Mouse (Mus musculus) midbrain, postnatal 0 days (tissue): Measurements from ENCODE around the gene Lrch1. TPM values are rescaled to one million over a fixed set of nuclear protein-coding genes. Genes with fewer than 3 reads are reported as not detected.
A peak's percentile ranks its signal among the peaks of the same experiment; 100 is the strongest.

Experiments
- ATAC-seq: fragments of 200-750 bp; cut with Nextera tagmentation; 2 replicates; pipeline ENCODE4 v1.8.0; 2017; ENCODE audit warnings: moderate number of reproducible peaks, mild to moderate bottlenecking, moderate TSS enrichment, moderate library complexity; ENCODE audit not compliant: low FRiP score
- DNase-seq: peaks from one replicate; pipeline ENCODE4 v3.0.0-alpha.2; 2015; ENCODE audit warnings: low spot score
- H3K27ac ChIP-seq: fragments of 300-500 bp; sonication (generic); 2 replicates; pipeline ENCODE4 v1.5.1; 2014; ENCODE audit warnings: low read depth, mild to moderate bottlenecking, low read length, mixed read lengths
- H3K27me3 ChIP-seq: fragments of 300-500 bp; sonication (generic); 2 replicates; pipeline ENCODE4 v1.6.1; 2014; ENCODE audit warnings: low read length, control low read depth, mixed read lengths; ENCODE audit not compliant: insufficient read depth
- H3K36me3 ChIP-seq: fragments of 300-500 bp; sonication (generic); 2 replicates; pipeline ENCODE4 v1.6.1; 2014; ENCODE audit warnings: low read length, control low read depth, mixed read lengths; ENCODE audit not compliant: insufficient read depth
- H3K4me1 ChIP-seq: fragments of 300-500 bp; sonication (generic); 2 replicates; pipeline ENCODE4 v1.6.1; 2014; ENCODE audit warnings: mild to moderate bottlenecking, control low read depth, antibody characterized with exemption, low read length, mixed read lengths; ENCODE audit not compliant: insufficient read depth
- H3K4me2 ChIP-seq: fragments of 300-500 bp; sonication (generic); 2 replicates; pipeline ENCODE4 v1.6.1; 2014; ENCODE audit warnings: low read depth, mild to moderate bottlenecking, low read length, mixed read lengths; ENCODE audit not compliant: poor library complexity, severe bottlenecking
- H3K4me3 ChIP-seq: fragments of 300-500 bp; sonication (generic); 2 replicates; pipeline ENCODE4 v1.5.1; 2014; ENCODE audit warnings: low read depth, mild to moderate bottlenecking, low read length, moderate library complexity
- H3K9ac ChIP-seq: fragments of 300-500 bp; sonication (generic); replicated peaks from 2 replicates; pipeline ENCODE4 v1.6.1; 2014; ENCODE audit warnings: mild to moderate bottlenecking, low read length, moderate library complexity, mixed read lengths; ENCODE audit not compliant: poor library complexity, severe bottlenecking
- H3K9me3 ChIP-seq: fragments of 300-500 bp; sonication (generic); 2 replicates; pipeline ENCODE4 v1.6.1; 2016; ENCODE audit warnings: low read length, control low read depth
- CTCF ChIP-seq: IDR thresholded peaks from 2 replicates; pipeline ENCODE4 v1.5.1; 2016; ENCODE audit warnings: antibody characterized with exemption, mild to moderate bottlenecking
- WGBS: fragments of 180-500 bp; shearing (Covaris S2); extraction: QIAGEN DNeasy Blood & Tissue Kit; methylation state at CpG from one replicate; pipeline ENCODE4 v1.1.7; 2014; 5-methylcytosine and 5-hydroxymethylcytosine counted together
- polyA plus RNA-seq: library from polyadenylated mRNA; unstranded; fragments of >200 nt; fragmentation: Nextera tagmentation; extraction: Ambion mirVana; gene quantifications from 2 replicates; pipeline ENCODE4 v1.2.1, GENCODE M21; 2015
- total RNA-seq: library from RNA; depleted of rRNA; stranded (reverse); fragments of >200 nt; gene quantifications from 2 replicates; pipeline ENCODE4 v1.2.3, GENCODE M21; 2014

Lrch1 gene
- total and polyA plus RNA-seq, 2 experiments from 2014 or later: 15.7 to 21.7 TPM

- H3K36me3 ChIP-seq: no peaks in the 10 kb centered on the region
- no peak for DNase-seq
- no peak for TF ChIP-seq CTCF
- H3K9ac ChIP-seq: no peak overlapping the region
- no peak for ATAC-seq
- H3K27me3 ChIP-seq: no peaks in the 10 kb centered on the region
- H3K4me3 ChIP-seq: no peak overlapping the region
- H3K9me3 ChIP-seq: no peaks in the 10 kb centered on the region
- H3K27ac ChIP-seq: no peak overlapping the region
- 51% methylated on average over 2 of the region's 2 CpGs for WGBS
- no peaks in the 10 kb centered on the region for H3K4me1 ChIP-seq
- no peak overlapping the region for H3K4me2 ChIP-seq
Observed at GRCm38 (mm10) chr14:74956702-74957101, 9.0 kb upstream of the Lrch1 start.

DNA sequence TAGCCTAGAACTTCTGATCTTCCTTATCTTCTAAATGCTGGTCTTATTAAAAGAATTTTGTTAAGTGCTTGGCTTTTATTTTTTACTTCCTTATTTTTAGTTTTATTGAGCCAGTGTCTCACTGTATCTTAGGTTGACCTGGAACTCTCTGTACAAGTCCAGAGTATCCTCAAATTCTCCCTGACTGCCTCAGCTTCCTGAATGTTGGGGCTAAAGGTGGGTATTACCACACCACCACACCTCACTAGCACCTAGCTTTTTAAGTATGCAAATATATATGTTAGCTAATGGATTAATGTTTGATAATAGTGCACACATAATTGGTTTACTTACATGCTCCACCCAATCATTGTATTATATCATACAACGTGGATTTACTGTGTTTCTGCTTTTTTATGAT, 8.6 kb upstream of the Lrch1 start:
- no peaks in the 10 kb centered on the region for H3K4me1 ChIP-seq
- H3K9ac ChIP-seq: no peak overlapping the region
- WGBS: 86% methylated on average over 1 of the region's 1 CpGs
- H3K4me3 ChIP-seq: no peak overlapping the region
- H3K36me3 ChIP-seq: no peaks in the 10 kb centered on the region
- H3K27ac ChIP-seq: no peak overlapping the region
- H3K27me3 ChIP-seq: no peaks in the 10 kb centered on the region
- TF ChIP-seq CTCF: no peak
- ATAC-seq (no peak), DNase-seq (no peak)
- no peak overlapping the region for H3K4me2 ChIP-seq
- no peaks in the 10 kb centered on the region for H3K9me3 ChIP-seq

DNA sequence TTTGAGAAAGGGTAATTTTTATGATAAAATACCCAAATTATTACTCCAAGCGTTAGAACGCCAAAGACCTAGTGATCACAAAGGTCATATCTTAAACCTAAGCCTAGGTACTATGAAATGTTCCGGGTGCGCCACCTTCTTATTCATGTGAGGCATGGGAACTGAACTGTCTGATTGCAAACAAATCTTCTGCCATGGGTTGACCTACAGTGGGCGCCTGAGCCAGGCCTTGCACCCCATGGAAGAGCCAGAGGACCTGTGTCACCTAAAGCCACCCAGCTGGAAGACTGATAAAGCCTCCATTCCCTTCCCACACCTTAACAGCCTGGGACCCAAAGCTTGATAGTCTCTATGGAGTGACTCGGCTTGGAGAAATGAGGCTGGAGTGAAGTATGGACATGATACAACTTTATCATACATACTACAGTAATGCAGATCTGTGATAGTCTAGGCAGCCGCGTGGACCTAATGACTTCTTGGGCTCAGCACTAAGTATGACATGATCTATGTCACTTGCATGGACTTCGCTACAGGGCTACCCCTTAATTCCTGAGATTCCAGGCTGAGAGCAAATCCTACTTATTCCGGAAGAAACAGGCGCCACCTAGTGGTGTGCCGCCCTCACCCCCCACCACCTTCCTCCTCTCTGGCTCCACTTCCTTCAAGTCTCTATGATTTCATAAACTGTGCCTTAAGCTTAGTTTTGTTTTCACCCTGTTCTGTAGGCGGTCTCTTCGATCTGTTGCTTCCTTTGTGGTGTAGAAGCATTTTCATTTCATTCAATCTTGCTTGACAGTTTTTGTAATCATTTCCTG, 957 bp upstream of the Lrch1 start:
- Histone ChIP-seq H3K9me3 (no peaks in the 10 kb centered on the region), H3K27ac (peak overlapping the region; percentile 95), H3K4me1 (no peaks in the 10 kb centered on the region; the same call in 1 of the 2 replicates), H3K27me3 (no peaks in the 10 kb centered on the region), H3K36me3 (no peaks in the 10 kb centered on the region), H3K4me3 (peak overlapping the region; percentile 51), H3K4me2 (peak overlapping the region; percentile 94), H3K9ac (no peak overlapping the region)
- peak; percentile 80 for TF ChIP-seq CTCF
- DNase-seq (peak; percentile 77), ATAC-seq (no peak)
- WGBS: 54% methylated on average over 14 of the region's 14 CpGs

GRCm38 (mm10) chr14:74948014-74948396, 329 bp upstream of the Lrch1 start:
- ATAC-seq (no peak), DNase-seq (no peak)
- 30% methylated on average over 13 of the region's 13 CpGs for WGBS

DNA sequence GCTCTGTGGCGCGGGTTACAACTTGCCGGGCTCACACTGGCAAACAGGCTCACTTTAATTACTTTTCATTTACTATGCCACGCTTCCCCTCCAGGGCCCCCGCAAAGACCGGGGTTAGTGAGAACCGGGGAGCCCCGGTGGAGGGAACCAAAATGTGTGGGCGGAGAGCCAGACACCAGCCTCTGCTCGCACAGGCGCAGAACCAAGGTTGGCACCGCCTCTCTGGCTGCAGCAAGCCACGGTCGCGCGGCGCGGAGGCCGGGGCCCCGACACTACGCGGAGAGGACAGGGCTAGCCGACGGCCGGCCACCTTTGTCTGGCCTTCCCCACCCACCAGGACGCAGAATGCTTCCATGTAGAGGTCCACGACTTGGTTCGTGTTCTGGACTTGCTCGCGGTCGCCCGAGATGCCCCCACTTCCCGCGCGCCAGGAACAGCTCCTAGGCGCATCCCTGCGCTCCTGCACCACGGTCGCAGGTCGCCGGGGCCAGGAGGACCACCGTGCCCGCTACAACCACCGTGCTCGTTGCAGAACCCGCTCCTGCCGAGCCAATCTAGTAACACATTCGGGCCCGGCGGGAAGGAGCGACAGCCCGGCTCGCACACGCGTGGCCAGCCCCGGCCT, 813 bp downstream of the Lrch1 start:
- TF ChIP-seq CTCF: 0 out of 2 replicates have a peak, but pooled peaks have one; percentile 10
- Histone ChIP-seq H3K27ac (peak overlapping the region; percentile 95), H3K4me3 (peak overlapping the region; percentile 51), H3K9ac (peak overlapping the region; percentile 95), H3K27me3 (no peaks in the 10 kb centered on the region), H3K36me3 (no peaks in the 10 kb centered on the region), H3K9me3 (no peaks in the 10 kb centered on the region), H3K4me2 (peak overlapping the region; percentile 94), H3K4me1 (no peaks in the 10 kb centered on the region; the same call in 1 of the 2 replicates)
- DNase-seq (peak; percentile 83), ATAC-seq (peak; percentile 83)
- under 1% methylated on average over 56 of the region's 56 CpGs for WGBS

More at GRCm38 (mm10) chr14:74948014-74948396, 329 bp upstream of the Lrch1 start:
- peak overlapping the region; percentile 51 for H3K4me3 ChIP-seq
- H3K9me3 ChIP-seq: no peaks in the 10 kb centered on the region
- H3K9ac ChIP-seq: peak overlapping the region; percentile 95
- H3K36me3 ChIP-seq: no peaks in the 10 kb centered on the region
- H3K4me1 ChIP-seq: no peaks in the 10 kb centered on the region; the same call in 1 of the 2 replicates
- no peak; the same call in 1 of the 2 replicates for TF ChIP-seq CTCF
- peak overlapping the region; percentile 95 for H3K27ac ChIP-seq
- H3K27me3 ChIP-seq: no peaks in the 10 kb centered on the region
- H3K4me2 ChIP-seq: peak overlapping the region; percentile 94

DNA sequence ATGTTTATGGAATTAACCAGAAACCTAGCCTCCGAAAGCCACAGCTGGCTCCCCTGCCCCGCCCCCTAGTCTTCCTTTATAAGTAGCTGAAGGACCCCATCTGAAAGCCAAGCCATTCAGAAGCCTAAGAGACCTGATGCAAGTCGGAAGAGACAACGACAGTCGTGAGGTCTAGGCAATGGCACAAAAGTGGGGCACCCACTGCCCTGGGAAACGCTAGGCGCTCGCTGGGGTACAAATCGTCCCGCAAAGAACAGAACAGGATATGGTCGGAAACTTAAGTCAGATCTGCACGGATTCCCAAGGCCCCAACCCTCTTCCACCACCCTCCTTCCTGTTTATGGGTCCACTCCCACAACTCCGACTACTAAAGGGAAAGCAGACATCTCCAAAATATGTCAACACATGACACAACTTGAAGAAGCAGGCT, 1.3 kb downstream of the Lrch1 start:
- H3K27ac ChIP-seq: peak overlapping the region; percentile 95
- TF ChIP-seq CTCF: no peak
- H3K36me3 ChIP-seq: no peaks in the 10 kb centered on the region
- no peaks in the 10 kb centered on the region for H3K27me3 ChIP-seq
- 3% methylated on average over 13 of the region's 13 CpGs for WGBS
- peak overlapping the region; percentile 51 for H3K4me3 ChIP-seq
- peak overlapping the region; percentile 94 for H3K4me2 ChIP-seq
- DNase-seq (peak; percentile 22), ATAC-seq (no peak; the same call in 1 of the 2 replicates)
- peak overlapping the region; percentile 95 for H3K9ac ChIP-seq
- no peaks in the 10 kb centered on the region; the same call in 1 of the 2 replicates for H3K4me1 ChIP-seq
- no peaks in the 10 kb centered on the region for H3K9me3 ChIP-seq
